ENCODE assay signal across 23 mouse cellular contexts in genomic region chr17:44566992-44567391, GRCm38 (mm10).
"Had no signal": no experiment of that assay in that cellular context is flagged by ENCODE, and none has a peak within 500 bp of the region (broad histone marks: within the 10 kb centered on the region; RNA-seq: fewer than 3 reads in every experiment).

No protein-coding gene starts in this region.

- ATAC-seq: hindbrain, embryonic 16.5 days; intestine, embryonic 16.5 days had no signal

- H3K9me3 ChIP-seq: heart, embryonic 13.5 days; heart, embryonic 15.5 days; hindbrain, embryonic 13.5 days; limb, embryonic 10.5 days; limb, embryonic 12.5 days; liver, embryonic 13.5 days had no signal

- H3K9ac ChIP-seq: heart, embryonic 13.5 days; heart, embryonic 15.5 days; hindbrain, embryonic 13.5 days; limb, embryonic 12.5 days; liver, embryonic 13.5 days had no signal

- H3K4me3 ChIP-seq: heart, adult 2 months; heart, embryonic 13.5 days; heart, embryonic 15.5 days; hindbrain, embryonic 13.5 days; layer of hippocampus, adult 2 months; left cerebral cortex, adult 2 months; limb, embryonic 10.5 days; limb, embryonic 12.5 days; liver, embryonic 13.5 days had no signal

- H3K4me2 ChIP-seq: heart, embryonic 11.5 days; heart, embryonic 13.5 days; heart, embryonic 15.5 days; hindbrain, embryonic 13.5 days; limb, embryonic 12.5 days; liver, embryonic 11.5 days; liver, embryonic 13.5 days had no signal

- H3K36me3 ChIP-seq: heart, embryonic 13.5 days; heart, embryonic 15.5 days; hindbrain, embryonic 13.5 days; limb, embryonic 10.5 days; limb, embryonic 12.5 days; liver, embryonic 13.5 days had no signal

- DNase-seq: gastrocnemius, postnatal 14 days; gastrocnemius, postnatal 36 days; heart, adult 2 months; heart, postnatal 14 days; heart, postnatal 36 days; kidney, adult 11 months; kidney, adult 8-10 months; kidney, postnatal 10 days; kidney, postnatal 25 days; kidney, postnatal 4 days; liver; liver, embryonic 13.5 days had no signal

- H3K27me3 ChIP-seq: hindbrain, embryonic 13.5 days; liver, embryonic 13.5 days had no signal

- H3K4me1 ChIP-seq: heart, embryonic 13.5 days; heart, embryonic 15.5 days; hindbrain, embryonic 13.5 days; liver, embryonic 13.5 days had no signal

- H3K27ac ChIP-seq: heart, adult 2 months; heart, embryonic 13.5 days; heart, embryonic 15.5 days; hindbrain, embryonic 13.5 days; layer of hippocampus, adult 2 months; left cerebral cortex, adult 2 months; limb, embryonic 10.5 days; limb, embryonic 12.5 days; liver, embryonic 13.5 days had no signal
